Mouse (Mus musculus) common myeloid progenitor, adult 5-6 weeks (primary cell): ENCODE measurements around the gene Usp34. TPM values are rescaled to one million over a fixed set of nuclear protein-coding genes. Genes with fewer than 3 reads are reported as not detected.
A peak's percentile ranks its signal among the peaks of the same experiment; 100 is the strongest.
"Not testable (repeated sequence)": the region's sequence is repeated elsewhere in the genome, so short reads cannot be mapped to it uniquely, and the experiment has no call there.

Source experiments
- ATAC-seq: replicated peaks from 2 replicates; pipeline ENCODE4 v1.8.0; 2016; ENCODE audit warnings: low read depth, mild to moderate bottlenecking, moderate TSS enrichment, inconsistent platforms; ENCODE audit not compliant: poor library complexity, severe bottlenecking
- total RNA-seq: library from RNA; stranded (forward); fragments of 200-1000, 187-1606 nt; gene quantifications from 2 replicates; pipeline ENCODE4 v1.2.3, GENCODE M21; 2017

The Usp34 gene
- total RNA-seq, 1 experiment from 2014 or later: 81.4 TPM

- peak; percentile 76 for ATAC-seq
Measured at GRCm38 (mm10) chr11:23335160-23335559, 28.5 kb downstream of the Usp34 start.

DNA sequence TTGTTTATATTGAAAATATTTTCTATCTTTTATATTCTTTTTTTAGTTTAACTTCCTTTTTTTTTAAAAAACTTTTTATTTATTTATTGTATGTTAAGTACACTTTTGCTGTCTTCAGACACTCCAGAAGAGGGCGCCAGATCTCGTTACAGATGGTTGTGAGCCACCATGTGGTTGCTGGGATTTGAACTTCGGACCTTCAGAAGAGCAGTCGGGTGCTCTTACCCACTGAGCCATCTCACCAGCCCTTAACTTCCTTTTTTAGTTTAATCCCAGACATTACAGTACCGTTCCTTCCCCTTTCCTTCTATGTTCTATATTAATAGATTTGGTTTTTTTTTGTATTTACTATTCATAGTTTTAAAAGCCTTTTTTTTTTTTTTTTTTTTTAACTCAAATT lies 50.5 kb downstream of the Usp34 start:
- ATAC-seq: not testable (repeated sequence)

DNA sequence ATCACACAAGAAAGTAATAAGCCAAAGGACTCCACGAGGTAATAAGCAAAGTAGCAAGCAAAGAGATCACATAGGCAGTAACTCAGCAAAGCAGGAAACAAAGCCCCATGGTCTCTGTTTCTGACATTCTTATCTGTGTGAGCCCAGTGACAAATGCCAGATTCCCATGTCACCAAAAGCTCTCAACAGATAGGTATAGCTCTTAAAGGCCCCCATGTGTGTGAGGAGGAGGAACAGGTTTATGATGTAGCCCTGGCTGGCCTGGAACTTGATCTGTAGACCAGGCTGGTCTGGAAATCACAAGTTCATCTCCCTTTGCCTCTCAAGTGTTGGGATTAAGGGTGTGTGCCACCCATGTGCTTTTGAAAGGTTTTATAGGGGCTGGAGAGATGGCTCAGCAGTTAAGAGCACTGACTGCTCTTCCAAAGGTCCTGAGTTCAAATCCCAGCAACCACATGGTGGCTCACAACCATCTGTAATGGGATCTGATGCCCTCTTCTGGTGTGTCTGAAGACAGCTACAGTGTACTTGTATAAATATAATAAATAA lies 53.1 kb downstream of the Usp34 start:
- not testable (repeated sequence) for ATAC-seq

DNA sequence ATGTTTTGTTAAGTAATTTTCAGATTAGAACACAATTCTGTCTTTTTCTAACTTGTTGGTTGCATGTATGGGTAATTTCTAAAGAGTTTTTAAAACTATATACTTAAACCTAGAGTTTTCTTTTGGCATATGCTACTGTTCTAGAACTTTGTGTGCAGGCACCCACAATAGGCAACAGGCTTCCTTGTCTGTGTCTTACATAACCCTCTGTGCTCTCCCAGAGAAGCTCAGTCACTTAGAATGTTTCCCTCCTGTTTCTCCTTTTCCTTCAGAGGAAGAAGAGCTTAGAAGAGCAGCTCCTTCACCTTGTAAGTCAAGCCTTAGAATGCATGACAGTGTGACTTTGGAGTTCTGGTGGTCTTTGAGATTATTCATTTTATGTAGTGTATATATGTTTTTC lies 55.6 kb downstream of the Usp34 start:
- no peak for ATAC-seq

GRCm38 (mm10) chr11:23364348-23364747 lies 57.7 kb downstream of the Usp34 start:
- ATAC-seq: no peak

DNA sequence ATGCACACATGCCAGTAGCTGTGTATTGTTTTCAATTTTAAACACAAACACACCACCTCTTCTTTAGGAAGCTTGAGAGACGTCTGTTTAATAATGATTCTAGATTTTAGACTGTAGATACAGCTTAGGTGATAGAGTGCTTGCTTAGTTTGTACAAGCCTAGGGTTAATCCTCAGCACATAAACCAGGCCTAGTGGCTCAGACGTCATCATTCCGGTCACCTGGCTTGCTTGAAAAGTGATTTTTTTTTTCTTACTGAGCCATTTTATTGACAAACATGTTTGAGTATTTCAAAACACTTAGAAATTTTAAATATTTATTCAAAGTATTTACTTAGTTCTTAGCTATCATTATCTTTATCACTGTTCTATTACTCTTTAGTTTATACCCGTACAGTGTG lies 65.3 kb downstream of the Usp34 start:
- no peak for ATAC-seq

- ATAC-seq: no peak
Measured at GRCm38 (mm10) chr11:23372490-23372889, 65.8 kb downstream of the Usp34 start.

DNA sequence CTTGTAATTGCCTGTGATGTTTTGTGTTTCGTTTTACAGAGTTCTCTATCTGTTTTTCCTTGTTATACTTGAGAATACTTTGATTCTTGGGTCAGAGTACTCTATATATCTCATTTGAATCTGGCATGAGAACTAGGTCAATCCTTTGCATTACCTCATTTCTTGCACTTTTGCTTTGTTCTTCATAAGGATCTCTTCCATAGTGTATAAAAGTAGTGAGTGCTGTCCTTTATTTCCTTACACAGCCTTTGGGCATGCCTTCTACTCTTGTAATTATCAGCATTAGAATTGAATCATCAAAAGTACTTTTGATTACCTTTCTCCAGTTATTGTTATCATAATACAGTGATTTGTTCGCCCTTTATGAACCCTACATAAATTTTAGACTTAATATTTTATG lies 73.4 kb downstream of the Usp34 start:
- ATAC-seq: no peak

GRCm38 (mm10) chr11:23380595-23380994 lies 73.9 kb downstream of the Usp34 start:
- ATAC-seq: no peak

- ATAC-seq: no peak
Measured at GRCm38 (mm10) chr11:23382787-23383186, 76.1 kb downstream of the Usp34 start.

DNA sequence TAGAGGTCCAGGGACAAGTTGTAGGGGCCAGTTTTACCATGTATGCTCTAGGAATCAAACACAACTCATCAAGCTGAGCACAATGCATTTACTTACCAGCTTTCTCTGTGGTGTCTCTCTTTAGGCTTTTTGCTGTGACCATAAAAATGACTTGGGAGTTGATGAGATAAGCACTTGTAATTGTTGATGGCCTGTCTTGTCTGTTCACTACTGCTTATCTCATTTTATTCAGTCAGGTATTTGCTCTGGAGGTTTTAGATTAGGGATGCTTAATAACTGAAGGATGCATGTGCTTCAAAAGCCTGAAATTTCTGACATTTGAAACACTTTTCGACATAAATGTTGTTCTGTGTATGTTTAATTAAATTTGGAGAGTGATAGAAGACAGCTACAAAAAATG lies 83.0 kb downstream of the Usp34 start:
- ATAC-seq: no peak; the same call in 1 of the 2 replicates

GRCm38 (mm10) chr11:23392567-23392966 lies 85.9 kb downstream of the Usp34 start:
- ATAC-seq: no peak

DNA sequence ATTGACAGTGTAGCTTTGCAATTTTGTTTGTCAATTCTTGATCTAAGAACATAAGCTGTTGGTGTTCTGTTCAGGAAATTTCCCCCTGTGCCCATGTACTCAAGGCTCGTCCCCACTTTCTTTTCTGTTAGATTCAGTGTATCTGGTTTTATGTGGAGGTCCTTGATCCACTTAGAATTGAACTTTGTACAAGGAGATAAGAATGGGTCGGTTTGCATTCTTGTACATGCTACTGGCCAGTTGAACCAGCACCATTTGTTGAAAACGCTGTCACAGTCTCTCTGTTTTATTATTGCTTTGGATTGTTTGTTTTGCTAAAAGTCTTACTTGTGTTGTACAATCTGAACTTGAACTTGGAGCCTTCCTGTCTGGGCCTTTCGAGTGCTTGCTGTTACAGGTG lies 89.9 kb downstream of the Usp34 start:
- no peak for ATAC-seq

- no peak for ATAC-seq
Measured at GRCm38 (mm10) chr11:23400978-23401776, 94.5 kb downstream of the Usp34 start.

DNA sequence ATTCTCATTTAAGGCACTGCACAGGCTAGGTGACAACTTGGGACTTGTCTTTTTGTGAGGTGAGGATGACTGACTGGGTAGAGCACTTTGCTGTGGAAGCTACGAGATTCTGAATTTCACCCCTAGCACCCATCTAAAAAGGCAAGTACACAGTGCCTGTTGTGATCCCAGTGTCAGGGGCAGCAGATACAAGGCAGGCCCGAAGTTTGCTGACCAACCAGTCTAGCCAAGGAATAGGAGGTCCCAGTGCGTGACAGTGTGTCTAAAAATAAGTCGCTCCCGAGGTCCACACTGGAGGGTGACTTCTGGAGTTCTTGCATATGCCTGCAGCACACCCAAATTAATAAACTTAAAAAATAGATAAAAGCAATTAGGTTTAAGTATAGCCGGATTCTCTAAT lies 121.6 kb downstream of the Usp34 start:
- ATAC-seq: no peak

DNA sequence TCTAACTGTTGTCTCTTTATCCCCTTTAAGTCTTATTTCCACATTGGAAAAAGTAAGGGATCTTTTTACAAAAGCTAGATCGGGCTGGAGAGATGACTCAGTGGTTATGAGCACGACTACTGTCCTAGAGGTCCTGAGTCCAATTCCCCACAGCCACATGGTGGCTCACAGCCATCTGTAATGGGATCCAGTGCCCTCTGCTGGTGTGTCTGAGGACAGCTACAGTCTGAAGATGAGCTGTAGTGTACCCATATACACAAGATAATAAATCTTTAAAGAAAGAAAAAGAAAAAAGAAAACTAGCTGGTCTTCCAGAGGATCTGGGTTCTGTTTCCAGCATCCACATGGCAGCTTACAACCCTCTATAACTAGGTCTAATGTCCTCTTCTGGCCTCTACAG lies 123.3 kb downstream of the Usp34 start:
- no peak for ATAC-seq

DNA sequence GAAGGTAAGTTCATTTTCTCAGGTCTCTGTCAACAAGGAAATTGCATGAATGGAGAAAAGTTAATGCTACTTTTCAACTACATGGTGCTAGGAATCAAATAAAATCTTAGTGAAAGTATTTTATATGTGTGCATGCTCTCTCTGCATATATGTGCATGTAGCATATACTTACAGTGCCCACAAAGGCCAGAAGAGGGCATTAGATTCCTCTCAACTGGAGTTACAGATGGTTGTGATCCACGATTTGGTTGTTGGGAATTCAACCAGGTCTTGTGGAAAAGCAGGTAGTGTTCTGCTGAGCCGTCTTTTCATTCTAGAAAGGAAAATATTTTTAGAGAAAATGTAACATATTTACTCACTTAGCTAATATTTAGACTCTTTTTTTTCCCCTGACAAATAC lies 129.4 kb downstream of the Usp34 start:
- no peak for ATAC-seq

DNA sequence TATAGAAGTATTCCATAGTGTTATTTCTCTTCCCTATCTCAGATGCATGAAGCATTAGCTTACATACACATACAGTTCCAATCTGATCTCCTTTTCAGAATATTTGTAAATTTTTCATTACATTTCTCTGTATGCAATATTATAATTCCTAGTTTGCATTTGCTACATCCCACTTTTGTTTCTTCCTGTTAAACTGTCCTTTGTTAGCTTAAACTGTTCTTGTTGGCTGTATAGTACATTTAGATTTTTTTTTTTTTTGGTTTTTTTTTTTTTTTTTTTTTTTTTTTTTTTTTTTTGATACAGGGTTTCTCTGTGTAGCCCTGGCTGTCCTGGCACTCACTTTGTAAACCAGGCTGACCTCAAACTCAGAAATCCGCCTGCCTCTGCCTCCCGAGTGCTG lies 159.2 kb downstream of the Usp34 start:
- not testable (repeated sequence) for ATAC-seq

DNA sequence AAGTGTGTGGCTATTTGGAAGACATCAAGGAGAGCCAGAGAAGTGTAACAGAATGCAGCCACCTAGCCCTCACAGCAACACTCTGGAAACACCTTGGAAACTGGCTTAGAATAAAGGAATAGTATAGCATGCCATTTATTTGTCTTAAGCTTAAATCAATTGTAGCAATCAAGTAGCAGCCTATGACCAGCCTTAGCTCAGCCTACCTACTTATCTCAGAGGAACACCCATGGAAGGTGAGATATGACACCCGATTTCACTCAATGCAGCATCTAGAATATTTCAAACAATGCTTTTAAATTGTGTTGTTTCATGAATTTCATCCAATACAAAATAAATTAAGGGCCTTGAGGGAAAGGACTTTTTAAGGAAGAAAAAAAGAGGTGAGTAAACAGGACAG lies 183.3 kb downstream of the Usp34 start:
- ATAC-seq: 0 out of 2 replicates have a peak, but pooled peaks have one; percentile 18

- no peak for ATAC-seq
Measured at GRCm38 (mm10) chr11:23492048-23492790, 185.5 kb downstream of the Usp34 start.

- no peak for ATAC-seq
Measured at GRCm38 (mm10) chr11:23495231-23495630, 188.5 kb downstream of the Usp34 start.
